Mouse (Mus musculus) midbrain, embryonic 14.5 days (tissue): Measurements from ENCODE around the gene Rnf39. TPM values are rescaled to one million over a fixed set of nuclear protein-coding genes. Genes with fewer than 3 reads are reported as not detected.
A peak's percentile ranks its signal among the peaks of the same experiment; 100 is the strongest.

Experiments used
- ATAC-seq: fragments of 200-750 bp; cut with Nextera tagmentation; 2 replicates; pipeline ENCODE4 v1.8.0; 2017; ENCODE audit warnings: moderate number of reproducible peaks, moderate library complexity; ENCODE audit not compliant: low FRiP score, low TSS enrichment
- DNase-seq: peaks from one replicate; pipeline ENCODE4 v3.0.0-alpha.2; 2015
- H3K27ac ChIP-seq: fragments of 300-500 bp; sonication (generic); replicated peaks from 2 replicates; pipeline ENCODE4 v1.5.1; 2014; ENCODE audit warnings: mild to moderate bottlenecking, low read depth, low read length, moderate library complexity
- H3K27me3 ChIP-seq: fragments of 300-500 bp; sonication (generic); 2 replicates; pipeline ENCODE4 v1.6.1; 2014; ENCODE audit warnings: low read length, control low read depth, mixed read lengths; ENCODE audit not compliant: control insufficient read depth, insufficient read depth
- H3K36me3 ChIP-seq: fragments of 300-500 bp; sonication (generic); 2 replicates; pipeline ENCODE4 v1.6.1; 2014; ENCODE audit warnings: low read length, control low read depth; ENCODE audit not compliant: control insufficient read depth, insufficient read depth
- H3K4me1 ChIP-seq: fragments of 300-500 bp; sonication (generic); 2 replicates; pipeline ENCODE4 v1.6.1; 2014; ENCODE audit warnings: mild to moderate bottlenecking, antibody characterized with exemption, low read length, control low read depth; ENCODE audit not compliant: control insufficient read depth, insufficient read depth
- H3K4me2 ChIP-seq: fragments of 300-500 bp; sonication (generic); 2 replicates; pipeline ENCODE4 v1.6.1; 2014; ENCODE audit warnings: mild to moderate bottlenecking, low read length, moderate library complexity
- H3K4me3 ChIP-seq: fragments of 300-500 bp; sonication (generic); replicated peaks from 2 replicates; pipeline ENCODE4 v1.5.1; 2014; ENCODE audit warnings: low read depth, low read length
- H3K9ac ChIP-seq: fragments of 300-500 bp; sonication (generic); replicated peaks from 2 replicates; pipeline ENCODE4 v1.6.1; 2014; ENCODE audit warnings: mild to moderate bottlenecking, low read length, moderate library complexity
- H3K9me3 ChIP-seq: fragments of 300-500 bp; sonication (generic); 2 replicates; pipeline ENCODE4 v1.6.1; 2016; ENCODE audit warnings: low read length, control low read depth, mixed read lengths; ENCODE audit not compliant: control insufficient read depth
- WGBS: fragments of 180-500 bp; shearing (Covaris S2); extraction: QIAGEN DNeasy Blood & Tissue Kit; methylation state at CpG from one replicate; pipeline ENCODE4 v1.1.7; 2014; 5-methylcytosine and 5-hydroxymethylcytosine counted together
- polyA plus RNA-seq: library from polyadenylated mRNA; unstranded; fragments of >200 nt; fragmentation: Nextera tagmentation; extraction: Ambion mirVana; gene quantifications from 2 replicates; pipeline ENCODE4 v1.2.1, GENCODE M21; 2014

Gene Rnf39
- polyA plus RNA-seq, 1 experiment from 2014 or later: 1.1 TPM

GRCm38 (mm10) chr17:36908235-36908634 lies 34.5 kb upstream of the Rnf39 start:
- 51% methylated on average over 1 of the region's 1 CpGs for WGBS
- no peak for DNase-seq
- no peak for ATAC-seq

GRCm38 (mm10) chr17:36909802-36910201 lies 32.9 kb upstream of the Rnf39 start:
- no peaks in the 10 kb centered on the region for H3K9me3 ChIP-seq
- no peaks in the 10 kb centered on the region for H3K4me1 ChIP-seq
- no peaks in the 10 kb centered on the region for H3K27me3 ChIP-seq
- DNase-seq: no peak
- ATAC-seq: no peak
- 59% methylated on average over 4 of the region's 4 CpGs for WGBS
- H3K9ac ChIP-seq: no peak overlapping the region
- no peaks in the 10 kb centered on the region for H3K36me3 ChIP-seq
- no peak overlapping the region for H3K27ac ChIP-seq
- no peak overlapping the region for H3K4me2 ChIP-seq
- H3K4me3 ChIP-seq: no peak overlapping the region

More at GRCm38 (mm10) chr17:36908235-36908634, 34.5 kb upstream of the Rnf39 start:
- Histone ChIP-seq H3K4me2 (no peak overlapping the region), H3K4me3 (no peak overlapping the region), H3K4me1 (no peaks in the 10 kb centered on the region), H3K27ac (no peak overlapping the region), H3K9ac (no peak overlapping the region), H3K9me3 (no peaks in the 10 kb centered on the region), H3K36me3 (no peaks in the 10 kb centered on the region), H3K27me3 (no peaks in the 10 kb centered on the region)

- Histone ChIP-seq H3K4me1 (no peaks in the 10 kb centered on the region), H3K36me3 (no peaks in the 10 kb centered on the region), H3K27ac (no peak overlapping the region), H3K9ac (no peak overlapping the region), H3K27me3 (no peaks in the 10 kb centered on the region), H3K9me3 (no peaks in the 10 kb centered on the region), H3K4me2 (no peak overlapping the region), H3K4me3 (no peak overlapping the region)
- DNase-seq (no peak), ATAC-seq (no peak)
- 79% methylated on average over 2 of the region's 2 CpGs for WGBS
These were observed 30.7 kb upstream of the Rnf39 start for GRCm38 (mm10) chr17:36912031-36912430.

- H3K9ac ChIP-seq: no peak overlapping the region
- H3K27me3 ChIP-seq: no peaks in the 10 kb centered on the region
- DNase-seq (peak; percentile 89), ATAC-seq (no peak)
- H3K4me1 ChIP-seq: no peaks in the 10 kb centered on the region
- 14% methylated on average over 2 of the region's 2 CpGs for WGBS
- no peak overlapping the region for H3K4me3 ChIP-seq
- H3K27ac ChIP-seq: no peak overlapping the region
- H3K4me2 ChIP-seq: no peak overlapping the region
- no peaks in the 10 kb centered on the region for H3K9me3 ChIP-seq
- no peaks in the 10 kb centered on the region for H3K36me3 ChIP-seq
These were observed 28.6 kb upstream of the Rnf39 start for GRCm38 (mm10) chr17:36914108-36914507.

- H3K27me3 ChIP-seq: no peaks in the 10 kb centered on the region
- no peaks in the 10 kb centered on the region for H3K9me3 ChIP-seq
- no peak overlapping the region for H3K4me2 ChIP-seq
- H3K9ac ChIP-seq: no peak overlapping the region
- DNase-seq (peak; percentile 78), ATAC-seq (no peak)
- no peaks in the 10 kb centered on the region for H3K4me1 ChIP-seq
- 17% methylated on average over 9 of the region's 9 CpGs for WGBS
- no peaks in the 10 kb centered on the region for H3K36me3 ChIP-seq
- no peak overlapping the region for H3K27ac ChIP-seq
- no peak overlapping the region for H3K4me3 ChIP-seq
These were observed 27.6 kb upstream of the Rnf39 start for GRCm38 (mm10) chr17:36915076-36915475.

- H3K4me1 ChIP-seq: no peaks in the 10 kb centered on the region
- ATAC-seq: no peak
- H3K4me2 ChIP-seq: no peak overlapping the region
- WGBS: 54% methylated on average over 15 of the region's 15 CpGs
- H3K4me3 ChIP-seq: no peak overlapping the region
- no peak overlapping the region for H3K27ac ChIP-seq
- no peaks in the 10 kb centered on the region for H3K27me3 ChIP-seq
- no peak overlapping the region for H3K9ac ChIP-seq
- no peak for DNase-seq
- no peaks in the 10 kb centered on the region for H3K9me3 ChIP-seq
- no peaks in the 10 kb centered on the region for H3K36me3 ChIP-seq
These were observed 22.5 kb upstream of the Rnf39 start for GRCm38 (mm10) chr17:36920239-36920638.

- Histone ChIP-seq H3K27me3 (no peaks in the 10 kb centered on the region), H3K9me3 (no peaks in the 10 kb centered on the region), H3K27ac (no peak overlapping the region), H3K4me3 (no peak overlapping the region), H3K4me1 (no peaks in the 10 kb centered on the region), H3K4me2 (no peak overlapping the region), H3K9ac (no peak overlapping the region), H3K36me3 (no peaks in the 10 kb centered on the region)
- 91% methylated on average over 4 of the region's 4 CpGs for WGBS
- ATAC-seq (no peak), DNase-seq (no peak)
These were observed 20.0 kb upstream of the Rnf39 start for GRCm38 (mm10) chr17:36922715-36923114.

GRCm38 (mm10) chr17:36923491-36923890 lies 19.2 kb upstream of the Rnf39 start:
- no peak overlapping the region for H3K9ac ChIP-seq
- no peak overlapping the region for H3K4me3 ChIP-seq
- DNase-seq: no peak
- no peaks in the 10 kb centered on the region for H3K4me1 ChIP-seq
- H3K9me3 ChIP-seq: no peaks in the 10 kb centered on the region
- ATAC-seq: no peak
- H3K36me3 ChIP-seq: no peaks in the 10 kb centered on the region
- no peak overlapping the region for H3K4me2 ChIP-seq
- H3K27me3 ChIP-seq: no peaks in the 10 kb centered on the region
- H3K27ac ChIP-seq: no peak overlapping the region
- whole genome bisulfite sequencing: 71% methylated on average over 4 of the region's 4 CpGs

GRCm38 (mm10) chr17:36927496-36928120 lies 15.1 kb upstream of the Rnf39 start:
- Histone ChIP-seq H3K4me2 (no peak overlapping the region), H3K4me3 (no peak overlapping the region), H3K27ac (no peak overlapping the region), H3K9ac (no peak overlapping the region), H3K27me3 (no peaks in the 10 kb centered on the region), H3K9me3 (no peaks in the 10 kb centered on the region), H3K36me3 (no peaks in the 10 kb centered on the region), H3K4me1 (no peaks in the 10 kb centered on the region)
- DNase-seq (no peak), ATAC-seq (no peak)
- whole genome bisulfite sequencing: 70% methylated on average over 10 of the region's 10 CpGs
